Mouse (Mus musculus) layer of hippocampus, adult 9-10 months (tissue): ENCODE results near the gene Slc25a21.
A peak's percentile ranks its signal among the peaks of the same experiment; 100 is the strongest.

Experiments used
- DNase-seq: peaks from one replicate; pipeline ENCODE4 v3.0.0; 2022; ENCODE audit warnings: low spot score

Slc25a21 gene

DNA sequence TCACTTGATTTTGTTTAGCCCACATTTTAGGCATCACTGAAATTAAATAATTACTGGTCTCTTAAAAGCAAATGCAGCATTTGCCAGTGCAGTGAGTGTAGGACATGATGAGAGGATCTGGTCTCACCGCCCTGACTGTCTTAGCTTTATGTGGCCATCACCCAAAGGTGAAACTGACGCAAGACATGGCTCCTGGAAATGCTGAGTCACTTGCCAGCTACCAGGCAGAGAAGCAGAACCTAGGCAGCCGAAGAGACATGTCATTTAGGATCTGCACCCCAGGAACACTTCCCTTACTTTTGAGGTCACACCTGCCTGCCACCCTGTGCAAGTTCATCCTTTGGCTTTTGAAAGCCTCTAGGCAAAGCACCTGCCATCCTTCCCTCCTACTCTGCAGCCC is 180.4 kb downstream of the Slc25a21 start:
- DNase-seq = no peak

GRCm38 (mm10) chr12:57016324-57016723 is 180.9 kb downstream of the Slc25a21 start:
- DNase-seq = no peak

- no peak for DNase-seq
Observed at GRCm38 (mm10) chr12:57009010-57009409, 188.3 kb downstream of the Slc25a21 start.

GRCm38 (mm10) chr12:56986049-56986448 is 211.2 kb downstream of the Slc25a21 start:
- DNase-seq = peak; percentile 11

- DNase-seq = no peak
Observed at GRCm38 (mm10) chr12:56982066-56982626, 215.1 kb downstream of the Slc25a21 start.

- DNase-seq = no peak
Observed at GRCm38 (mm10) chr12:56975256-56975655, 222.0 kb downstream of the Slc25a21 start.

- no peak for DNase-seq
Observed at GRCm38 (mm10) chr12:56963236-56963635, 234.0 kb downstream of the Slc25a21 start.

GRCm38 (mm10) chr12:56959230-56960051 is 237.8 kb downstream of the Slc25a21 start:
- no peak for DNase-seq

DNA sequence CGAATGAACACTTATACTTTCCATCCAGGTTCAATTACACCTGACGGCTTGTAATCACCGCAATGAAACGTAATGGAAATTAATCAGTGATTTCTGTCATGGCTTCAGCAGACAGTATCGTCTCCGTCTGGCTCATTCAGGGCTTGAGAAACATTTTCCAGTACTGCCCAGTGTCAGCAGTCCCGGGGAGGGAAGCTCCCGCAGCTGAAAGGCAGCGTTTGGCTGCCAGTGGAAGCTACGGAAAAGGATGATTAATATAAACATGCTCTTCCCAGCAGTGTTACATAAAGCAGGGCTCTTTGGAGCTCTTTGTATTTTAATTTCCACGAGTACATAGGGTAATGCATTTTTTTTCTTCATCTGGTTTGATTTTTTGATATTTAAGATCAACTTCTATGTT is 239.0 kb downstream of the Slc25a21 start:
- no peak for DNase-seq

GRCm38 (mm10) chr12:56951749-56952657 is 245.3 kb downstream of the Slc25a21 start:
- no peak for DNase-seq

DNA sequence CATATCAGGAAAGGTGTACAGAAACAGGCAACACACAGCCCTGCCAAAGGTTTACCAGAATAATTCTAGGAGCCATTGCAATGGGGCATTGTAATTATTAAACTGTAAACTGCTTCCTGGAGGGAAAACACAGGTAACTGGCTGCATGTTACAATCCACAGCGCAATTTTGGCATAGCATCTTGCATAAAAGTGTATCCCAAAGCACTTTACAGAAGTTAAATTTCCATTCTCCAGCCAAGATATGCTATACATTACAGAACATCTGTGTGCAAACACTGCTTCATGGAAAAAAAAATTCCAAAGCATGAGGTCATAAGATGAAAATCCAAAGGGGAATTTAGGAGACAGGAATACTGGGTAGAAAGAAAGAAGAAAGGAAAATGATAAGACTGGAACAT is 253.0 kb downstream of the Slc25a21 start:
- no peak for DNase-seq

GRCm38 (mm10) chr12:56940861-56941260 is 256.4 kb downstream of the Slc25a21 start:
- DNase-seq = no peak

GRCm38 (mm10) chr12:56918145-56918544 is 279.1 kb downstream of the Slc25a21 start:
- DNase-seq = no peak

- no peak for DNase-seq
Observed at GRCm38 (mm10) chr12:56906476-56906875, 290.8 kb downstream of the Slc25a21 start.

DNA sequence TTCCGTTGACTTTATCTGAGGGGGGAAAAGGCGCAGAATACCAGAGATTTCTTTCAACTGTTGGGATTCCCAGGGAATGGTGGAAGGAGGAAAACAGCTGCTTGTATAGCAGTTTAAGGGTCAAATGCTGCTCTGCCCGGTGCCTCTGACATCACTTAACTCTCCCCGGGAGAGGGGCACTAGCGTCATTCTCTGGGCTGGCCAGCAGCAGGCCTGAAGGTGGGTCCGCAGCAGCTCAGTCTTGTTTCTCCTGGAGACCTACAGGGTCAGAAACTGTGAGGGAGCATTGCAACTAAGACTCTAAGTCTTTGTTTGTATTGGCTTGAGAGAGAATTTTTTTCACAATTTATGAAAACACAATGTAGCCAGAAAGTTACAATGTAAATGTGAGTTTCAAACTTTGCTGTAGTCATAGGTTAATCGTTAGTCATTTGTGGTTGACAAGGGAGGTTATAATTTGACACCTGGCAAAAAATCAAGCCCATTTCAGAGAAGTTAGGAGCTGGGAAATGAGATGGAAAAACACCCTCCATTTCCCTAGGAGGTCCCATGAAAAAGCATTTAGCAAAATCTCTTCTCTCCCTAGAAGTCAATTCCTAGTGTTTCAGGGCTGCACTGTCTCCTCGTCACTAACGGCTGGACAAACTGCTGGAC is 291.5 kb downstream of the Slc25a21 start:
- no peak for DNase-seq

DNA sequence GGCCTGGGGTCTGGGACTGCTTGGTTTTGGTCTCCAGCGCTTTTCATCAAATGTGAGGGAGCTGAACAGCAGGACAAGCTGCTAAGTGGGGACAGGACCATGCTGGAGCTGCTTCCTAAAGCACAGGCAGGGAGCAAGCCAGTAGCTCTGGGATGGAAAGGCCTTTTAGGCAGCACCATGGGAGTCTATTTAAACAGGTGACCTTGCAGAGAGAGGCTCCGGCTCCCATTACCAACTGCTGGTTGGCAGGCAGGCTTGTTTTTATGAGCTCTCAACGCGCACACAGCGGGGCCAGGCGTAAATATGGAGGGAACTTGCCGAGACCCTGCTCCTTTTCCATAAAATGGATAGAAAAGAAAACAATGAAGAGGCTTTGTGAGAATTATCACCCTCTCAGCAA is 292.1 kb downstream of the Slc25a21 start:
- DNase-seq = no peak

GRCm38 (mm10) chr12:56902774-56903456 is 294.4 kb downstream of the Slc25a21 start:
- DNase-seq = no peak

DNA sequence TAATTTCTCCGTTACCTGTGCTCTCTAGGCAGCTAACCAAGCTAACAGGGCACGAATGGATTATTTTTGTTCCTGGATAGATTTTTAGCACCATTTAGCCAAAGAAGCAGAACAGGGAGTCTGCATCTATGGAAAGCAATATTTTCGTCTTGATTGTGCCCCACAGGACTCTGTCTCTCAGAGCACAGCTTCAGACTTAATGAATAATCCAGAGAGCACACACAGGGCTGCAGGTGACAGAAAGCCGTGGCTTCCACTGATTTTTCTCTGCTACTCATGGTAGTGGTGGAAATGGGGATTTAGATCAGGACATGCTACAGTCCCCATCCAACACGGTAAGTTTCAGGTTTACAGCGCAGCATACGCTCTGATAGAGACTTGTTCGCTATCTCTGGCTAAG is 299.3 kb downstream of the Slc25a21 start:
- no peak for DNase-seq

DNA sequence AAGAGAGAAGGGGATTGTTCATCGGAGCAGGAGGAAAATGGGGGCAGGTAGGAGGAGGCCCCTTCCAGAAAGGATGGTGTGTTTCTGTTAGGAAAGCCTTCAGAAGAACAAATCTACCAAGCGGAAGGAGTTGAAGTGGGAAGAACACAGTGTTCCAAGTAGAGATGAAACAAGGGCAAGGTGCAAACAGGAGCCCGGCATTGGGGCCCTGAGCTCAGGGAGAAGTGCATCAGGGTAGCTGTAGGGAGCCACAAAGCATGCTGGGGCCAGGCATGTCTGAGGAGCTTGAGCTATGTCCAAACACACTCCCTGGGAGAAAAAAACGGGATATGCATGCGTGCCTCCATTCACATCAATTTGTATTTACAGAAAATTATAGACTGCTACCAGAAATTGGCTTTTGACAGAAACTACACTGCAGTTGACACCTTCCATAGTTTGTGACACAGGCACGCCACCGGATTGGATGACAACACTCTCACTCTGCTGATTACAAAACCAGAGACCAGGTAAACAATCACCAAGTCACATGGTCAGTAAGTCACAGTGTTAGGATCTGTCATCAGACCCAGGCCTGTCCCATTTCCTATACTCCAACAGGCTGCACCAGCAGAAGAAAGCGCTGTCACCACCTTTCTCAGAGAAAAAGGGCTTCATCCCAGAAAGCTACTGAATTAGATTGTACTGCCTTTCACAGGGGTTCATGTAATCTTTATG is 299.9 kb downstream of the Slc25a21 start:
- no peak for DNase-seq

DNA sequence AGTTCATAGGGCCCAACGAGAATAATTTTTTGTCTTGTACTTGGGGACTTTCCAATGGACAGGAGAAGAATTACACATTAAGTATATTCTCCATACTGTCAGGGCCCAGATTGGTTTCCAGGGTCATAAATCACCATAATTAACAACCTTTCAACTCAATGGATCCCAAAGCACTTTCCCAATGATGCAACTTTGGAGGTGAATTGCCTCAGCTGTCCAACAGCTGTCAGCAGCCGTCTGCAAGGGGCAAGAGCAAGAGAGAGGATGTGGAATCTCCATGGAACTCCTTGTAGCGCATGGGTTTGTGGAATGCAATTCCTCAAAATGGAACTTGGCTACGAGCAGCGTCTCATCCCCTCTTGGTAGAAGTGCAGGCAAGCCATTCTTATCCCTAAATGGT is 302.3 kb downstream of the Slc25a21 start:
- no peak for DNase-seq
